Mouse (Mus musculus): ENCODE measurements around the gene Nfkbil1. TPM values are rescaled to one million over a fixed set of nuclear protein-coding genes. Genes with fewer than 3 reads are reported as not detected.

Nfkbil1 gene
- polyA plus RNA-seq, 1 experiment from 2014 or later = 11.0 TPM

DNA sequence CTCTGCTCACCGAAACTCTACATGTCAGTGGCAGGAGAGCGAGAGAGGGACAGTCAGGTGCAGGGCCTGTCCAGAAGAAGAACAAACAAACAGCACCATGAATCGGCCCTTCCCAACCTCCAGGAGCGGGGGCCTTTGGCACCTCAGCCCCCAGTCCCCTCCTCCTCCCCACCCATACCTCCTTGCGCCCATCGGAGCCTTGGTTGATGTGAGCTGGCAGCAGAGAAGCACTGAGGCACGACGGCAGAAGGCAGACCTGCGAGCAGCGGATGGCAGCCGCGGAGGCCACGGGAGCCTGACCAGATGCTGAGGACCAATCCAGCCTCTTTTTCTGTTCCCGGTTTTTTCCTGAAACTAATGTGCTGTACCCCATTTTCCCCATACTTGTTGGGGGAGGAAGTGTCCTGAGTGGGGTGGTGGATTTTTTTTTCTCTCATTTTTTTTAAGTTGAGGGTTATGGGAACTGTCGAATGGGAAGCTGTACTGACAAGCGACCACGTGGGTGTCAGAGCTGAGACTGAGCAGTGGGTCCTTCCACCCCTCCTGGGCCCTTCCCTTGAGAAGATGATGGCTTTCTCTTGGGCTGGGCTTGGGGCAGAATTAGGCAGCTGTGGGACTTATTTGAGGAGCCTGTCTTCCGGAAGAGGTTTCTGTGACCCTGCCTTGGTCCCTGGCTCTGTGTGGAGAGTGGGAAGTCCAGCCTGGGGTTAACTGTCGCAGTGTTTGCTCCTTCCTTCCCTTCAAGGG is 14.0 kb upstream of the Nfkbil1 start:
- H3K36me3 ChIP-seq (ENCODE audit: control insufficient read depth, insufficient read depth, low read length) = peaks cover 82% of the 10 kb centered on the region
- H3K4me3 ChIP-seq (ENCODE audit: low read length) = no peak overlapping the region
- no peak overlapping the region for H3K27ac ChIP-seq (ENCODE audit: low read length)
- ATAC-seq (ENCODE audit: low read depth) = no peak
- H3K27me3 ChIP-seq (ENCODE audit: control insufficient read depth, insufficient read depth, low read depth, low read length) = no peaks in the 10 kb centered on the region
- H3K9me3 ChIP-seq (ENCODE audit: control insufficient read depth, low read length) = no peaks in the 10 kb centered on the region
- WGBS = 83% methylated on average over 19 of the region's 19 CpGs
- peaks cover 8% of the 10 kb centered on the region for H3K4me1 ChIP-seq (replicated peaks; ENCODE audit: control insufficient read depth, insufficient read depth, low read length)
- H3K9ac ChIP-seq (ENCODE audit: low read length) = no peak overlapping the region
- no peak overlapping the region for H3K4me2 ChIP-seq (ENCODE audit: low read depth, low read length)

DNA sequence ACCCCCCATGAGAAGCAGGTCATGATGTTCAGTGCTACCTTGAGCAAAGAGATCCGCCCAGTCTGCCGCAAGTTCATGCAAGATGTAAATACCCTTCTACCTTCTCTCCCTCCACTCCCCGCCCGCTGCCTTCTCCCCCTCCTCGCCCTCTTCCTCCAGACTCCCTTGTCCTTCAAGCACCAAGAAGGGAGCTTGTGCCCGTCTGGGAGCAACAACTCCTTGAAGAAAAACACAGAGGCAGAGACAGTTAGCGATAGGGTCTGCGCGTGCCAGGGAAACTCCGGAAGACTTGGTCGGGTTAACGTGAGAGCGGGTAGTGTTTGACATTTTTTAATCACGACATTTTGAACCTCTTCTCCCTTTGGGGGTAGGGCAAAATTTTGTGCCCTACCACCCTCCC is 13.4 kb upstream of the Nfkbil1 start:
- Histone ChIP-seq H3K9me3 (ENCODE audit: control insufficient read depth, low read length) (no peaks in the 10 kb centered on the region), H3K4me1 (replicated peaks; ENCODE audit: control insufficient read depth, insufficient read depth, low read length) (peaks cover 14% of the 10 kb centered on the region), H3K36me3 (ENCODE audit: control insufficient read depth, insufficient read depth, low read length) (peaks cover 88% of the 10 kb centered on the region), H3K27me3 (ENCODE audit: control insufficient read depth, insufficient read depth, low read depth, low read length) (no peaks in the 10 kb centered on the region), H3K4me3 (ENCODE audit: low read length) (no peak overlapping the region), H3K27ac (ENCODE audit: low read length) (no peak overlapping the region), H3K4me2 (ENCODE audit: low read depth, low read length) (no peak overlapping the region), H3K9ac (ENCODE audit: low read length) (no peak overlapping the region)
- 74% methylated on average over 14 of the region's 14 CpGs for WGBS
- no peak for ATAC-seq (ENCODE audit: low read depth)

DNA sequence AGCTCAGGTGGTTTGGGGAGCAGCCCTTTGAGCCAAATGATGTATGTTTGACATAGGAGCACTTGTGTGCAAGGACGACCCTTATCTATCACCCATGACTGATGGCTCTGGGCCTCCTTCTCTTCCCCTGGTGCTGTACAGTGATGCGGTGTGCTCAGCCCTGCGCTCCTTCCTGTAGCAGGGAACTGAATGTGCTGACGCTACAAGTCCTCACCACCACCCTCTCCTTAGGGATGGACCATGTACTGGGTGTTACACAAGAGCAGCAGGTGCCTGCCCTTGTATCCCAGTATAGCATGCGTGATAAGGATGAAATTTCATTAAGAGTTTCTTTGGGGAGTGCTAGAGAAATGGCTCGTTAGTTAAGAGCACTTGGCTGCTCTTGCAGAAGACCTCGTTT is 11.6 kb upstream of the Nfkbil1 start:
- H3K27ac ChIP-seq (ENCODE audit: low read length) = no peak overlapping the region
- H3K27me3 ChIP-seq (ENCODE audit: control insufficient read depth, insufficient read depth, low read depth, low read length) = no peaks in the 10 kb centered on the region
- H3K9me3 ChIP-seq (ENCODE audit: control insufficient read depth, low read length) = no peaks in the 10 kb centered on the region
- ATAC-seq (ENCODE audit: low read depth) = no peak
- no peak overlapping the region for H3K4me3 ChIP-seq (ENCODE audit: low read length)
- no peak overlapping the region for H3K4me2 ChIP-seq (ENCODE audit: low read depth, low read length)
- 75% methylated on average over 7 of the region's 7 CpGs for WGBS
- peaks cover 23% of the 10 kb centered on the region for H3K4me1 ChIP-seq (replicated peaks; ENCODE audit: control insufficient read depth, insufficient read depth, low read length)
- peaks cover 80% of the 10 kb centered on the region for H3K36me3 ChIP-seq (ENCODE audit: control insufficient read depth, insufficient read depth, low read length)
- H3K9ac ChIP-seq (ENCODE audit: low read length) = no peak overlapping the region

DNA sequence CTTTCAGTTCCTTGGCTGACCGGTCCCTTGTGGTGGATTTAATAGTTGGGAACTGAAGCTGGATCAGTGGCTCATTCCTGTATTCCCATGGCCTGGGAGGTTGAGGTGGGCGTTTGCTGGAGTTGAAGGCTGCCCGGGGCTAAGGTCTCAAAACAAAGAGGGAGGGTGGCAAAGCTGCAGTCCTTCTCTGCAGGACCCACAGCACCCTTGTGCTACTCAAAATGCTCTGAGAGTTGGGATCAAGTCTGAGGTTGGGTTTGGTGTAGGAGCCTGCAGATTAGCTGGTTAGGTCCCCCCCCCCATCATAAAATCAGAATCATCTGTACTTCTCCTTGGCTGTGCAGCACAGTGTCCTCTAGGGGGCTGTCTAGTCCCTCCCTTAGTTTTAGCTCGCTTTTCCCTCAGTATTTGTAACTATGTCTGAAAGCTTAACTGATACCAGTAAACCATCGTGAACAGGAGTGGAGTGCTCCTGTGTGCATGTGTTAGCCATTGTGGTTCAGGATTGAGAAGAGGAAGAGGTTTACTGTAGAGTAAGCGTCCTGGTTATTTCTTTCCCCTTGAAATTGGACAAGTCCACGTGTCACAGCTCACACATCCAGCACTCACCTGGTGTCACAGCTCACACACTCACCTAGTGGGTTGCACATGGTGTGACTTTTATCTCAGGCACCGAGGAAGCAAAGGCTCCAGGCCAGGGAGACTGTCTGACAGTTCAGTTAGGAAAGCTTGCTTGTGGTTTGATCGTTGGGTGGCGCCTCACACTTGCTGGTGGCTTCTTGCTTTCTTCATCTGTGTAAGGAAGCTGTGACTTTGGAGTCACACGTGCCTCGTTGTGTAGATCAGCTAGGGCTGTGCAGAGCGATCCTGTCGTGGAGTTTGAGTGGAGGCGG is 10.4 kb upstream of the Nfkbil1 start:
- ATAC-seq (ENCODE audit: low read depth) = no peak
- Histone ChIP-seq H3K27me3 (ENCODE audit: control insufficient read depth, insufficient read depth, low read depth, low read length) (no peaks in the 10 kb centered on the region), H3K4me2 (ENCODE audit: low read depth, low read length) (no peak overlapping the region), H3K27ac (ENCODE audit: low read length) (no peak overlapping the region), H3K4me3 (ENCODE audit: low read length) (no peak overlapping the region), H3K9me3 (ENCODE audit: control insufficient read depth, low read length) (no peaks in the 10 kb centered on the region), H3K4me1 (replicated peaks; ENCODE audit: control insufficient read depth, insufficient read depth, low read length) (peaks cover 23% of the 10 kb centered on the region), H3K9ac (ENCODE audit: low read length) (no peak overlapping the region), H3K36me3 (ENCODE audit: control insufficient read depth, insufficient read depth, low read length) (peaks cover 71% of the 10 kb centered on the region)
- WGBS = 67% methylated on average over 15 of the region's 15 CpGs

DNA sequence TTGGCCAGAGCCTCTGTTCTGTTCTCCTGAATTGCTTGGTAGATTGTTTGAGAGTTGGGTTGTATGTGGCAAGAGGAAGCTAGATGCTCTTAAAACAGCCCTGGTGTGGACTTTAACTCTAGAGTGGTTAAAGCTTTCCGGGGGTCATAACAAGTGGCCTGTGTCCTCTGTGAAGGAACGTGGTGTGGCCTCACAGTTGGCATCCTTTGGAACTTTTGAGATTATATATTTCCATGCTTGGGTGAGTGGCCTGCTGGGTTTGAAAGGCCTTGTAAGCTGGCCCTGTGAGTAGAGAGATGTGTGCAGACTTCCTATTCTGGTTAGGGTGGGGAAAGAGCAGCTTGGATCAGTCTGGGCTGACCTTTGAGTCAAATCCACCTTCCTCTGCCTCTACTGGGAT is 9.4 kb upstream of the Nfkbil1 start:
- Histone ChIP-seq H3K4me3 (ENCODE audit: low read length) (no peak overlapping the region), H3K4me1 (replicated peaks; ENCODE audit: control insufficient read depth, insufficient read depth, low read length) (peaks cover 32% of the 10 kb centered on the region), H3K27ac (ENCODE audit: low read length) (no peak overlapping the region), H3K36me3 (ENCODE audit: control insufficient read depth, insufficient read depth, low read length) (peaks cover 61% of the 10 kb centered on the region), H3K27me3 (ENCODE audit: control insufficient read depth, insufficient read depth, low read depth, low read length) (no peaks in the 10 kb centered on the region), H3K4me2 (ENCODE audit: low read depth, low read length) (peak overlapping the region; percentile 89; the same call in 1 of the 2 replicates), H3K9ac (ENCODE audit: low read length) (no peak overlapping the region), H3K9me3 (ENCODE audit: control insufficient read depth, low read length) (no peaks in the 10 kb centered on the region)
- WGBS = 47% methylated on average over 2 of the region's 2 CpGs
- ATAC-seq (ENCODE audit: low read depth) = no peak

DNA sequence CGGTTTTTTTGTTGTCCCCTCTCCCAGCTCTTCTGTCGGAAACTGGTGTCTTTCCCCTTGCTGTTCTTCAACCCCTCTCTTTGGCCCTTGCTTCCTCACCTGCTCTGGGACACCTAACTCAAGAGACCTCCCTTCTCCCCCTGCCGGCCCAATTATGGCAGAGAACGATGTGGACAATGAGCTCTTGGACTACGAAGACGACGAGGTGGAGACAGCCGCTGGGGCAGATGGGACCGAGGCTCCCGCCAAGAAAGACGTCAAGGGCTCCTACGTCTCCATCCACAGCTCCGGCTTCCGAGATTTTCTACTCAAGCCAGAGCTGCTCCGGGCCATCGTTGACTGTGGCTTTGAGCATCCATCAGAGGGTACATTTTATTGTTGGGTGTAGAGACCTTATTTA is 7.5 kb upstream of the Nfkbil1 start:
- Histone ChIP-seq H3K4me1 (replicated peaks; ENCODE audit: control insufficient read depth, insufficient read depth, low read length) (peaks cover 32% of the 10 kb centered on the region), H3K4me3 (ENCODE audit: low read length) (peak overlapping the region; percentile 88), H3K9ac (ENCODE audit: low read length) (peak overlapping the region; percentile 99), H3K4me2 (ENCODE audit: low read depth, low read length) (peak overlapping the region; percentile 89), H3K27me3 (ENCODE audit: control insufficient read depth, insufficient read depth, low read depth, low read length) (no peaks in the 10 kb centered on the region), H3K36me3 (ENCODE audit: control insufficient read depth, insufficient read depth, low read length) (peaks cover 42% of the 10 kb centered on the region), H3K27ac (ENCODE audit: low read length) (peak overlapping the region; percentile 98), H3K9me3 (ENCODE audit: control insufficient read depth, low read length) (no peaks in the 10 kb centered on the region)
- ATAC-seq (ENCODE audit: low read depth) = no peak
- under 1% methylated on average over 16 of the region's 16 CpGs for WGBS

DNA sequence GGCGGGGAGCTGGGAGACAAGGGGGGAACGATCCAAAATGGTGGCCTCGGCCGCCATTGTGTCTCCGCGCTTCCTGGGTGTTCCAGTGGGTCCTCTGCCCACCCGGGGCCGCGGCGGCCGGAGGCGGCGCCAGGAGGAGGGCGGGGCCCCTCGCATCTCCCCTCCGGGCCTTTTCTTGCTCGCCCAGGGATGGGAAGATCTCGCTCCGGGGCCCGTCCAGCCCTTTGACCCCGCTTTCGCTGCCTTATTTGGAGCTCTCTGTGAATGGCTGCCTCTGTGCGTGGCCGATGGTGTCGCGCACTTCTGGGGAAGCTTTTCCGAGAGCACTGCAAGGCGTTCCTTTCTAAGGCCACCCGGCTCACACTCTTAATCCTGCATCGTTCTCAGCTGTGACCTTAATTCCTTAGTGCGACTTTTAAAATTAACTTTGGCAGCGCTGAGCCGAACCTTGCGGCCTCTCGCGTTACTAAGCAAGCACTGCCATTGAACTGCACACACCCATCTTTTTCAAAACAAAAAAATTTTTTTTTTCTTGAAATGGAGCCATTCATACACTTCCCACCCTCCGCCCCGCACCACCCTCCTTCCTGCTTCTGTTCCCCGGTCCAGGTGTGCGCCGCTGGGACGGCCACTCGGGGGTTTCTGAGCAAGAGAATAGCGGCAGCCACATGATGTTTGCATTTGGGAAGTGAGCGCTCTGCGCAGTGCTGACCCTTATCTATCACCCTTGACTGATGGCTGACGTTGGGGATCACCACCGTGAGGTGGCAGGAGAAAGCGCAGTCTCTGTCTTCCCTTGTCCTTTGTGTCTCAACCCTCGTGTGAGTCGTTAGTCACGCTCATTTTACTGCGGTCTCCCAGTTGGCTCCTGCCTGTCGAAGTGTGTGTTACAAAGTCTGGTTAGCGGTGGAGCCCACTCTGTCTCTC is 6.7 kb upstream of the Nfkbil1 start:
- peak overlapping the region; percentile 88 for H3K4me3 ChIP-seq (ENCODE audit: low read length)
- no peaks in the 10 kb centered on the region for H3K27me3 ChIP-seq (ENCODE audit: control insufficient read depth, insufficient read depth, low read depth, low read length)
- peak overlapping the region; percentile 89 for H3K4me2 ChIP-seq (ENCODE audit: low read depth, low read length)
- H3K36me3 ChIP-seq (ENCODE audit: control insufficient read depth, insufficient read depth, low read length) = peaks cover 36% of the 10 kb centered on the region
- H3K9ac ChIP-seq (ENCODE audit: low read length) = peak overlapping the region; percentile 99
- ATAC-seq (ENCODE audit: low read depth) = peak; percentile 53
- under 1% methylated on average over 55 of the region's 55 CpGs for WGBS
- peak overlapping the region; percentile 98 for H3K27ac ChIP-seq (ENCODE audit: low read length)
- peaks cover 32% of the 10 kb centered on the region for H3K4me1 ChIP-seq (replicated peaks; ENCODE audit: control insufficient read depth, insufficient read depth, low read length)
- no peaks in the 10 kb centered on the region for H3K9me3 ChIP-seq (ENCODE audit: control insufficient read depth, low read length)

DNA sequence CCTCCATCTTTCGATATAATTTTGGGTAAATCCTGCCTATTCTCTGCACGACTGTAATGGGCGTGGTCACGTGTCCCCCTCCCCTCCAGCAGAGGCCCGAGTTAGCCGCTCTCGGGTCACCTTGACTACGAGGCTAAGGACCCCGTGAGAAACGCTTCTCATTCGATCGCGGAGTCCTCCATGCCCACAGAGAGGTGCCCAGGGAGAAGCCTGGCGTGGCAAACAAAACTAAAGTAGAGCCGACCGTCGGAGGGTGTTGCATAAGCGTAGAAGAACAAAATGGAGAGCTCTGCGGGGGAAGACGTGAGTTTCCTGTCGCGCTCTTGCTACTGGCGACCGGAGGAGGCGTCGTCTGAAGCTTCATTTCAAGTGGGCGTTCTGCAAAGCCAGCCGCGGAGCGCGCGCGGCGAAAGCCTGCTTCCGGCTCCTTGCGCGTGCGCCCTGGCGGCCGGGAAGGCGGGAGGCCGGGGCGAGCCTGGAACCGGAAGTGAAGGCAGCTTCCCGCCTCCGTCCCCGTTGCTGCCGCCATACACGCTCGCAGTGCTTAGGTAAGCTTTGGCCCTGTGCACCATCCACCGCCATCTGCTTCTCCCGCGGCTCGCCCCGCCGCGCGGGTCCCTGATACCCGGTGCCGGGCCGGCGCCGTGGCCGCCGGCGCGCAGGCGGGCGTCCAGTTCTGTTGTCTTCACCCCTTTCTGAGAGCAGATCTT is 5.9 kb upstream of the Nfkbil1 start, which contains the start of gene Ddx39b:
Gene Ddx39b, plus strand, starts transcription at position 442 of the 710 bp plus-strand sequence.
- peak; percentile 91 for ATAC-seq (ENCODE audit: low read depth)
- Histone ChIP-seq H3K4me3 (ENCODE audit: low read length) (peak within 1 kb of the TSS; percentile 88), H3K4me1 (replicated peaks; ENCODE audit: control insufficient read depth, insufficient read depth, low read length) (peaks cover 35% of the 10 kb centered on the region), H3K27me3 (ENCODE audit: control insufficient read depth, insufficient read depth, low read depth, low read length) (no peaks in the 10 kb centered on the region), H3K4me2 (ENCODE audit: low read depth, low read length) (peak within 1 kb of the TSS; percentile 89), H3K27ac (ENCODE audit: low read length) (peak within 1 kb of the TSS; percentile 98), H3K9me3 (ENCODE audit: control insufficient read depth, low read length) (no peaks in the 10 kb centered on the region), H3K9ac (ENCODE audit: low read length) (peak within 1 kb of the TSS; percentile 99), H3K36me3 (ENCODE audit: control insufficient read depth, insufficient read depth, low read length) (peaks cover 29% of the 10 kb centered on the region)
- WGBS = under 1% methylated on average over 69 of the region's 69 CpGs

Data from lung, embryonic 16.5 days (tissue).